Mouse (Mus musculus): Measurements from ENCODE around the gene Srsf9.

- TF ChIP-seq CTCF (IDR thresholded peaks at IDR 0.05; ENCODE audit: extremely low read depth, insufficient read length, insufficient replicate concordance, low read depth, low read length) (no peak), POLR2A (IDR thresholded peaks at IDR 0.05; ENCODE audit: low read depth, low read length) (no peak)
Measured at GRCm38 (mm10) chr5:115333626-115334025, 6.6 kb downstream of the Srsf9 start.
